Mouse (Mus musculus) urinary bladder, postnatal 4 days (tissue): Measurements from ENCODE around the gene Sema6c.

Experiments used
- DNase-seq, 2 experiments: peaks; one replicate each; pipeline ENCODE4 v3.0.0; 2021 to 2022; ENCODE audit warnings: low spot score in 2 of 2

Sema6c gene

DNA sequence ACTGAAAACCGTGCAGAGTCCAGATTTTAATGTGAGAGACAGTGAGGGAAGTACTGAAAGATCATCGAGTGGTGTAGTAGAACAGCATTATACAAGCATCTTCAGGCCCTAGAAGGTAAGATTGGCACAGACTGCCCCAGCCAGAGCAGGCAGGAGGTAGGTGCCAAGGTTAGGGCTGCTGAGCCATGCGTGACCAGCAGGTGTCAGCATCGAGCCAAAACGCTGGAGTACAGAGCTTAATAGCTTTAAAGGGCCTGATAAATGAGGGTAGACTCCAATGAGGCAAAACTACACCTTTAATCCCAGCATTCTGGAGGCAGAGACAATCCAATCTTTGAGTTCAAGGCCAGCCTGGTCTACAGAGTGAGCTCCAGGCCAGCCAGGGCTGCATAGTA is 17.6 kb upstream of the Sema6c start:
- peak; percentile 79 to 86 for DNase-seq

DNA sequence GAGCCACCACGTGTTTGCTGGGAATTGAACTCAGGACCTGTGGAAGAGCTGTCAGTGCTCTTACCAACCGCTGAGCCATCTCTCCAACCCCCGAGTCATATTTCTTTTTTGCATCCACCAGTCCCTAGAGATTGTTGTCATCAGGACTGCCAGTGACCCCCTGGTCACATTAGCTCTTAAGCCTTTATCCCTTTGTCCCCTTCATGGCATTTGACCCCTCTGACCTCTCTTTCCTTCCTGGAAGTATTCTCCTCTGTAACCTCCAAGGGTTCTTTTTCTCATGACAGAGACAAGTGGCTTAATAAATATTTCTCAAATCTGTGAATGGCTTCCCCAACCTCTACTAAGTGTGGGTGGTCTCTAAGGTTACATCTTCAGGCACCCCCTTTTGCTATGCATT is 12.3 kb upstream of the Sema6c start:
- DNase-seq = no peak

DNA sequence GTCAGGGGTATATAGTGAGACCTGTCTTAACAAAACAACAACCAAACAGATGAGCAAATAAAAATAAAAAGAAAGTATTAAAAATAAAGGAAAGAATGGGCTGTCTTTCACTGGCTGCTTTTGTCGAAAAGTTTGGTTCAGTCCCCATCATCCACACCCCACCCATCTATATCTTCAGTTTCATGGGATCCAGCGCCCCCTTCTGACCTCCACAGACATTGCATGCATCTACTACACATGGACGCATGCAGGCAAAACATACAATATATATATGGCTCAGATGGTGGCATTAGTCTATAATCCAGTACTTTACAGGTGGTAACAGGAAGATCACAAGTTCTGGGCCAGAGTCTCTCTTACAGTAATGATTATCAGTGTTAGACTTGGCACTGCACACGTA is 6.4 kb upstream of the Sema6c start:
- DNase-seq = no peak

DNA sequence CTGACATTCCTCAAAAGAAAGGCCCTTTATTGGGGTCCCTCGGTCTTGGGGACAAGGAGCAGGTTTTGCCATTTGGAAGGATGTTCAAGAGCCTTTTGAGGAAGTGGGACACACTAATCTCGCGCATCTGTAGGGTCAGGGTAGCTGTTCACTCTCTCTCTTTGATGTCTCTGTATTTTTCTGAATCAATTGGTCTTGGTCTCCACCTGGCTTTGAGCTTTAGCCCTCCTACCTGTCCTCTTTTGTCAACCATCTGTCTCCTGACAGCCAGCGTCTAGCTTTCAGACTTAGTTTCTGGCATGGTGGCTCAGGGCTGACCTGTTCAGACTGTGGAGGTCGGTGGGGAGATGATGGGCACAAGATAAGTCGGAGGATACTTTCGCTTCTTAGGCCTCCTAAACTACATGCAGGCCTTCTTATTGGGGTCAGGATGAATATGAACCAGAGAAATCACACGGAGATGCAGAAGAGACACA is 708 bp upstream of the Sema6c start:
- DNase-seq = no peak

DNA sequence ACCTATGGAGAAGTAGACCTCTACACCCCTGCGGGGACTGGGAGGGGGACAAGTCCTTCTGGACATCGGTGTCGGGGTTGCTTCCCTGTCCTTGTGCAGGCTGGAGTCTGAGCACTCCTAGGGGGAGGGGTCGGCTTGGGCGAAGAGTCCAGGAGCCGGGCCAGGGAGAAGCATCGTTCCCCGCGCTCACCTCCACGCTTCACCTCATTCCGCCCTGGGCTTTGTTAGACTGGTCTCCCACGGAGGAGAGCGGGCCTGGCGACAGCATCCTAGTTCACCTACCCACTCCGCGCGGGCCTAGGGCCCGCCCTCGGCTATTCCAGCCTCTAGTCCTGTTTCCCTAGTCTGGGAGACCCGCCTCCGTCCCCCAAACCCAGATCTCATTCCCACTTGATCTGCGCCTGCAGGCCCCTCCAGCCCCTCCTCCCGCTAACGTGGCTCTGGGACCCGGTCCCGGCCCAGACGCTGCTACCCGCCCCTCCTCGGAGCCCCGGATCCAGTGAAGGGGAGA is 839 bp downstream of the Sema6c start:
- DNase-seq = peak in 1 of 2 experiments; percentile 55

DNA sequence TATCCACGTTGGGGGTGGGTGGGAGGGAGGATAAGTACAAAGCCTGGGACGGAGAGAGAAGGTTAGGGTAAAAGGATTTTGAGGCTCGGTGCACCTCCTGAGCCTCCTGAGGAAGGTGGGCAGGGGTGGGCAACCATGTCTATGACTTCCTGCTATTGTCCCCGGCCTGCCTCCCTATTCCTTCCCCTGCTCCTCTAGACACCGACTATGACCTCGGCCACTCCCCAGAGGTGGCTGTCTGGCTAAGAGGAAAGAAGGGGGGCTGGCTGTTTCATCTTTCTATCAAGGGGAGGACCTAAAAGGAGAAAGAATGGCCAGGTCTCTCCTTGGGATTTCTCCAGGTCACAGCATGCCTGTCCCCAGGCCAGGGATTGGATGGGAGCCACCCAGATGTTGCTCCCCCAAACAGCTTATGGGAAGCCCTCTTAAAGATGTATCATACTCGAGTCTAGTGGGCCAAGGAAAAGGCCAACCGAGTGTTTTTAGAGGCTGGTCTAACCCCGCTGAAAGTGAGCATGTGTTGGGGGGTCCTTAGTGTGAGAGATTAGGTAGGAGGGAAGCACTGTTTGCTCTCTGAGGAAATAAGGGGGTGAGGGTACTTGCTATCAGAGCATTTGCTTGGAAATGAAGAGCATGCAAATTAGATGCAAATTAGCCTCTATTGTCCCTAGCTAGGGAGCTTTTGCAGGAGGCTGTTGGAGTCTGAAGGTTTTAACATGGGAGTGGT is 1.5 kb downstream of the Sema6c start:
- DNase-seq = no peak

DNA sequence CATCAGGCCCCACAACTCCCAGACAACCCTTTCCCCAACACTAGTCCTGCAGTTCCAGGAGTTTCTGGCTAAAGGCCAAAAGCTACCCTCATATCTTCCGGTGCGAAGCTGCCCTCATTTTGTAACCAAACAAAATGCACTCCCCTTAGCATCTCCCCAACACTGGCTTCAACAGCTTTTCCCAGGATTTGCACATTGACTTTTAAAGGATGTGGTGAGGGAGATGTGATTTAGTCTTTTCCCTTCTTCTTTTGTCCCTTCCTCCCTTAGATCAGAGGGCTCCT is 2.0 kb downstream of the Sema6c start:
- no peak for DNase-seq

DNA sequence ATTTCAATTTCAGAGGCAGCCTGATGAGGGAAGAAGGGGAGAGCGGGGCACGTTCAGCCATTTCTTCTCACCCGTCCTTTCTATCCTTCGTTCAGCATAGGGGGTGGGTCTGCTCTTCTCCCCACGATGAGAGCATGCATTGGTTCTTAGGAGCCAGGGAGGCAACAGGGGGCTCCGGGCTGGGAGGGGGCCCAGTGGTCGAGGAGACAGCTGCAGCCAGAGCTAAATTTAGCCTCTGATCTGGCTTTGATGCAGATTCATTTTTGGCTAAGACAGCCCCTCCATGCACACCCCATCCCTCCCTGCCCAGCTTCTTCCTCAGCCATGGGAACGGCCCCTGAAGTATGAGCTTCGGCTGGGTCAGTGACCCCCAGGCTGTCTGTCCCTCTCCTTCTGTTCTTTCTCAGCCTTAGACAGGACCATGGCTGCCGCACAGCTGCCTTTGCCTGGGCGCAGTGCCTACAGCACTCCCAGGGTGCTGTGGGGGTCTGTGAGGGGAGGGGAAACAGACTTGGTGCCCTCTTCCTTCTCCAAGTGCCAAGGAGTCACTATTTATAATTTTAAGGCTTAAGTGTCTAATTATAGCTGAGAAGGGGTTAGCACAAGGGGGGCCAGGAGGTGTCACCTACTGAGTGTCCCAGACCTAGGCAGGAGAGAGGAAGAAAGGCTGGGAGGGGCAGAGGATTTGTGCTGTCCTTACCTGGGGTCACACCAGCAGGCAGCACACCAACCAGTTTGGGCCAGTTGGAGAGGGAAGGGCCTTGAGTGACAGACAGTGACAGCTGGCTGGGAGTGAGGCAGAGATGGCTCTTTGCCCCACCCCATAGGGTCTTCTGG is 3.4 kb downstream of the Sema6c start:
- DNase-seq = no peak

DNA sequence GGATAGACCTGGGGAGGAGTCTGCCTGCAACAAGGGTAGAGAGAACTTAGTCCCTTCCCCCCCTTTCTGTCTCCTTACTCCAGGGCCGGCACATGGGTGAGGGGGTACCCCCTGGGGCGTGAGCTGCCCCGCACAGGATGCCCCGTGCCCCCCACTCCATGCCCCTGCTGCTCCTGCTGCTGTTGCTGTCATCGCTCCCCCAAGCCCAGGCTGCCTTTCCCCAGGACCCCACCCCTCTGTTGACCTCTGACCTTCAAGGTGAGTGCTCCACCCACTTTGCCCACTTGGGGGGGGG is 3.9 kb downstream of the Sema6c start:
- no peak for DNase-seq

DNA sequence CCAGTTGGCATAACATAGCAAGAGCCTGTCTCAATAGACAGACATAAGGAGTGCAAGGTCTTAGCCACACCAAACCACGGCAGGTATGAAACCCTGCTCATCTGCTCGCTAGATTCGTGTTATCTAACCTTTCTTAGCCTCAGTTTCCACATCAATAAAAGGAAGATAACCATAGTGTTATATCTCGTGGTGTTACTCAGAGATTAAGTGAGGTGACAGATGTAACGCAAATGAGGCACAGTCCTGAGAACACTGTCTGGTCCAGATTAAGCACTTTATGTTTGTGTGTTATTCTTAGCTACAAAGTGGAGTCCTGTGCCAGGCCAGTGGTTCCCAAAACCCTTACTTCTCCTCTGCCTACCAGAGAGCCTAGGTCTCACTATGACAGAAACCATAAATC is 4.6 kb downstream of the Sema6c start:
- no peak for DNase-seq

DNA sequence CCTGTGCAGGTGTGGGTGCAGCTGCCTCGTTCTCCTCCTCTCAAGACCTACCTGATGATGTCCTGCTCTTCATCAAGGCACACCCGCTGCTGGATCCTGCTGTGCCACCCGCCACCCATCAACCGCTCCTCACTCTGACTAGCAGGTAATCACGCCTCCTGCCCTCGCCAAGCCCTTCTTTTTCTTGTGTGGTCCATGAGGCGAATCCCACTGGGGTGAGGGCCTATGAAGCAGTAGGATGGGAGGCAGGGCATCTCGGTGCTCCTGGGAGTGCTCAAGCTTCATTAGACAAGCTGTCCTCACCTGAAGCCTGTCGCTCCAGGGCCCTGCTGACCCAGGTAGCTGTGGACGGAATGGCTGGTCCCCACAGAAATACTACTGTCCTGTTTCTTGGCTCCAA is 9.7 kb downstream of the Sema6c start:
- DNase-seq = no peak

DNA sequence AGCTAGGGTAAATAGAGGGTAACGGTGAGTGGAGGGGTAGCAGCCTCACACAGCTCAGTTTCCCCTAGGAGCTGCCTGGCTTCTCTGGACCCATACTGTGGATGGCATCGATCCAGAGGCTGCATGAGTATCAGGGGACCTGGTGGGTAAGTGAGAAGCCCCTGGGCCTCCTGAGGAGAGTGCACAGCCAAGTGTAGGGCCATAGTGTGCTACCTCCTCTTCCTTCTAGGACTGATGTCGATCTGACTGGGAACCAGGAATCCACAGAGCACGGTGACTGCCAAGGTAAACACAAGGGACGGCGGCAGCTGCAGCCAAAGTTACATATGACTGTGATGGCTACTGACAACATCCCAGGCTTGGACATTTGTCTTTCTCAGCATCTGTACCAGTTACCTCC is 10.8 kb downstream of the Sema6c start:
- DNase-seq = no peak

DNA sequence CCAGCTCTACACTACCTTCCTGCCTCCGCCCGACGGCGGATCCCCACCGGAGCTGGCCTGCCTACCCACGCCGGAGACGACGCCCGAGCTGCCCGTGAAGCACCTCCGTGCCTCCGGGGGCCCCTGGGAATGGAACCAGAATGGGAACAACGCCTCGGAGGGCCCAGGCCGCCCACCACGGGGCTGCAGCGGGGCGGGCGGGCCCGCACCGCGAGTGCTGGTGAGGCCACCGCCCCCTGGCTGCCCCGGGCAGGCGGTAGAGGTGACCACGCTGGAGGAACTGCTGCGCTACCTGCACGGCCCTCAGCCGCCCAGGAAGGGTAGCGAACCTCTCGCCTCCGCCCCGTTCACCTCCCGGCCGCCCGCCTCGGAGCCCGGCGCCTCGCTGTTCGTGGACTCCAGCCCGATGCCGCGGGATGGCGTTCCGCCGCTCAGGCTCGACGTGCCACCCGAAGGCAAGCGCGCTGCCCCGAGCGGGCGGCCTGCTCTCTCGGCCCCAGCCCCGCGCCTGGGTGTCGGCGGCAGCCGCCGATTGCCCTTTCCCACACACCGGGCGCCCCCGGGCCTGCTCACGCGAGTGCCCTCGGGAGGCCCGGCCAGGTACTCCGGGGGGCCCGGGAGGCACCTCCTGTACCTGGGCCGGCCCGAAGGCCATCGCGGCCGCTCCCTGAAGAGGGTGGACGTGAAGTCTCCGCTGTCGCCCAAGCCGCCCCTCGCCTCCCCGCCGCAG is 12.4 kb downstream of the Sema6c start:
- DNase-seq = no peak

DNA sequence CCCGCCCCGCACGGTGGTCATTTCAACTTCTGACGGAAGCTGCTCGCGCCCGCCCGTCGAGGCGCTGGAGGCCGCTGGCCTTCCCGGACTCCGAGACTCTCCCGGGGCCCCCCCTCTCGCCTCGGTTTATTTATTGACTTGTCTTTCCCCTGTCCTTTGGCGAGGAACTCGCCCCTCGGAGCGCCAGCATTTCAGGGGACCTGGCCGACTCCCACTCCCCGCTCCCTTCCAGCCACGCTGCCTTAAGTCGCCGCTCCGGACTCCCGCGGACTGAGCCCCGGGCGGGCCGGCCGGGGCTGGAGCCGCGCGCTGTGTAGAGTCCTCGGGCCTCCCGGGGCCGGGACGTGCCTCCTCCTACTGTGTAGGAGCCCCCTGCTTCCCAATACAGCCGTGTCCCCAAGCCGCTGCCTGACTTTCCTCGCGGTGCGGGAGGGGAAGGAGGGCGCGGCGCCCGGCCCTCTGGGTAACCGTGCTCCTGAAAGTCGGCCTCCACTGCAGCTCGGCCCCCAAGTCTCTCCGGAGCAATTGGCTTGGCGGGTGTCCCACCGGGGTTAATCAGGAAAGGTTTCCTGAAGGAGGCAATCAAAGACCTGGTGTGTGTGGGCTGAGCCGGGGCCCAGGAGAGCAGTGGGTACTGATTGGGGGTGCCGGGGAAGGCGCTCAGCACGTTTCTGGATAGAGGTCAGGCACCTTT is 13.1 kb downstream of the Sema6c start:
- peak in 1 of 2 experiments; percentile 49 for DNase-seq

DNA sequence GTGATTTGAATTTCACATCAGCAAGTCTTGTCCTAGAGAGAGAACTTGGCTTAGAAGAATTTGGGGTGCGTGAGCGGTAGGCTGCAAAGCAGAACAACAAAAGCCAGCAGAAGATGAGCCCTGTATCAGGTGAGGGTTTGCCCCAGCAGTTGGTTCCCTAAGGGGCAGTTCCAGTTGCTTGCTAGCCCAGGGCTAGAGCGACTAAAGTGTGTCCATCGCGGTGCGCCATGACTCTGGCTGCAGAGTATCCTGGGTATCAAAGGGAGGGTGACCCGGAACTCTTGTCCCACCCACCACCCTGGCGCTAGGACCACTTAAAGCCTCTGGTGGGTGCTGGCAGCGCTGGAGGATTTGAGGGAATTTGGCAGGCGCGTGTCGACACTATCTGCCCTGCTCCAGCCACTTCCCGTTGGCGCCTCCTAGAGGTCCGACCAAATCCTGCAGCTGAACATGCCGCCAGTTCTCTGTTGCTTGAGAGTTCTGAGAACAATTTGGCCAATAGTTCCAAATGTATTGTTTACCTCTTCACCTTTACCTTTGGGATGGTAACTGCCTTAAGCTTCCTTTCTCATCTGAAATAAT is 13.8 kb downstream of the Sema6c start:
- peak; percentile 77 to 90 for DNase-seq

DNA sequence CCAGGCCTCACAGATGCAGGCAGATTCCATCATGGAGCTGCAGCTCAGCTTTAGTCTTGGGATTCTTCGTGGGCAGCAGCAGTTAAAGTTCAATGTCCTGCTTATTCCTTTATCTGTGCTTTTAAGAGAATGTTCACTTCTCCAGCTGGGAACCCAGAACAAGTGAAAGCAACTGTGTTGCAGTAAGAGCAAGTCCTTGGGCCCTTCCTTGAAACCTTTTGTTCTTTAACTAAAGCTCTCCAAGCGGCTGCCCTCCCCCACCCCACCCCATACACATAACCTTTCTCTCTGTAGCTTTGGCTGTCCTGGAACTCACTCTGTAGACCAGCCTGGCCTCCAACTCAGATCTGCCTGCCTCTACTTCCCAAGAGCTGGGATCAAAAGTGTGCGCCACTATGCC is 16.2 kb downstream of the Sema6c start:
- DNase-seq = no peak

DNA sequence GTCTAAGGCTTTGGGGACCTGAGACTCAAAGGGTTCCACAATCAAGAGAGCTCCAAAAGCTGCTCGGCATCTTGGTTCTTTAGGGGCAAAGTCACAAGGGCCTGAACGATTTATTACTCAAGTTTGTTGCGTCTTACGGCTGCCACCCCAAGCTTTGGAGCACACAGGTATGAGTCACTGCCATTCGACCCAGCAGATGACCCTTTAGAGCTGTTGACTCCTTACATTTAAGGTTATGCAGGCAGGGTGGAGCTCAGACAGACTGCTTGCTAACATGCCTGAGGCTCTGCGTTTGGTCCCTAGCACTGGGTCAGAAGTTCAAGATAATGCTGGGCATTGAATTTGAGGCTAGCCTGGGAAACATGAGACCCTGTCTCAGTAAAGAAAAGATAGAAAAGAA is 17.3 kb downstream of the Sema6c start:
- DNase-seq = no peak

DNA sequence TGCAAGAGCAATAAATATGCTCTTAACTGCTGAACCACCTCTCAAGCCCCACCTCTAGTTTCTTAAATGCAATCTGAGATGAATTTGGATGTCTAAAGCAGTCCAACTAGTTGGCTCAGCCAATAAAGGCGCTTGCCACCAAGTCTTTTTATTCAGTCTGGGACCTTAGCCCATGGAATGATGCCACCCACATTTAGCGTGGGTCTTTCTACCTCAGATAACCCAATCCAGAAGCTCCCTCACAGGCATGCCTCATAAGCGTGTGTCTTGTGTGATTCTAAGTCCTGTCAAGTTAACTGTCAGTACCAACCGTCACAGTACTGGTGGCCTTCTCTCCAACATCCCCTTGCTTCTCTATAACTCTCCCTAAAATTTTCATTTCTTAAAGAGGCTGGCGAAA is 18.7 kb downstream of the Sema6c start:
- DNase-seq = no peak

DNA sequence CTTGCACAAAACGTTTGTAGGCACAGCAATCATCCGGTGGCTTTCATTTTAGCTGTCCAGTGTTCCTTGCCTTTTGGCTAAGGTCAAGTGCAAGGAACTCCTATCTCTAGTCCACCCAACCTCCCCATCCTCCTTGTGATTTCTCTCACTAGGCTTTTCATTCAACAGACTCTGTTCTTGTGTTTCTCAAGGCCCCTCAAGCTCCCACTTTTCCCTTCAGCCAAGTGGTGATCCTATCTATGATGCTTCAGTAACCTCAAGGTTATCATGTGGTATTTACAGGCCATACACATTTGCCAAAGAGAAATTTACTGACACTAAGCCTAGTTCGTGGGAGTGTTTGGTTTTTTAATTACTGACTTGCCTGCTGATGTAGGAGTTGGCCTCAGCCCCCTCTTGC is 19.6 kb downstream of the Sema6c start:
- no peak for DNase-seq

DNA sequence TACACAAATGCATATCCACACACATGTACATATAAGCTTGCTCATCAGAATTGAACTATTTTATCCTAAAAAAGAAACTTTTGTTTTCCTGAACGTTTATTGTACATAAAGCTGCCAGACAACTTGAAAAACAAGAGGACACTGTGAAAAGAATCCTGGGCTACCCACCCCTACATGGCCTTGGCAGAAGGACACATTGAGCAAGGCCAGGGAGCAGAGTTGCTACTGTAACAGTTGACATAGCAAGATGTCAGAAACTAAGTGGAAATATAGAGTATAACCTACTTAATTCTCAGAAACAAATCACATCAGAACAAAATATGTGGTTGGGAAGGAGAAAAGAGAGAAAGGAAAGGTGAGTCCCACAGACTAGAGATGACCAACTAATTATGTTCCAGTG is 21.6 kb downstream of the Sema6c start:
- no peak for DNase-seq

DNA sequence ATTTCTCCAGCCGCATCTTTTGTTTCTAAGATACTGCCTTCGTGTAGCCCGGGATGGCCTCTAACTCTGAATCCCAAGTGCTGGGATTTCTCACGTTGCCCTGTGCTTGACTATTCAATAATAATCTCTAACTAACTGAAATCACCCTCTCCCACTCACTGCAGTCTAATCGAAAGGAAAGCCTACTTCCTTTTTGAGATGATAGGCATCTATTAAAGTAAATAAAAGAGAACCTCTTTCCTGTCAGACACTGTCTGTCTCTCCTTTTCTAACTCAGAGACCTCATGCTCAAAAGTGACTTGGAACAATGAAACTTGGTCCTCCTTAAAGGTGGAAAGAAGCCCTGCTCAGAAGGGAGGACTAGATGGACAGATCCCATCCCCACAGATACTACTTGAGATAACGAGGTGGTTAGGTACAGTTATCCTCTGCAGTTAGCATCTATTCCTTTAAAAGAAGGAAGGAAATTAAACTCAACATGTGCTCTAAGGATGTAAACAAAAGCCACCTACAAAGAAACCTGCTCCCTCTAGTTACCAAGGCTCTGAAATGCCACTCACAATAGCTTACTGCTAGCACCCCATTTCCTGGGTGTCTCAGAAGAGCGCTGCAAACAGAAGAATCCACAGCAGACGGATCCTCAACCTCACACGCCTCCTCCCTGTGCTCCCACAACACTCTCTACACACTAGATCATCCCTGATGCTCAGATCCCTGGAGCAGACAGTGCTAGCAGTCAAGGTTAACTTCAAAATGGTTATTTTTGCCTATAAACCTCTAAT is 24.7 kb downstream of the Sema6c start:
- DNase-seq = no peak
